Mouse (Mus musculus) neural tube, embryonic 12.5 days (tissue): Measurements from ENCODE around the gene Catspere2. TPM values are rescaled to one million over a fixed set of nuclear protein-coding genes. Genes with fewer than 3 reads are reported as not detected.
"Not testable (repeated sequence)": the region's sequence is repeated elsewhere in the genome, so short reads cannot be mapped to it uniquely, and the experiment has no call there.

ENCODE experiments used
- ATAC-seq: fragments of 200-750 bp; cut with Nextera tagmentation; 2 replicates; pipeline ENCODE4 v1.8.0; 2017; ENCODE audit warnings: low read depth, mild to moderate bottlenecking, moderate TSS enrichment, moderate library complexity; ENCODE audit not compliant: low FRiP score
- H3K27ac ChIP-seq: fragments of 300-500 bp; sonication (generic); 2 replicates; pipeline ENCODE4 v1.5.1; 2016
- H3K27me3 ChIP-seq: fragments of 300-500 bp; sonication (generic); replicated peaks from 2 replicates; pipeline ENCODE4 v1.6.1; 2016; ENCODE audit warnings: mild to moderate bottlenecking
- H3K36me3 ChIP-seq: fragments of 300-500 bp; sonication (generic); 2 replicates; pipeline ENCODE4 v1.6.1; 2016; ENCODE audit warnings: mild to moderate bottlenecking
- H3K4me1 ChIP-seq: fragments of 300-500 bp; sonication (generic); 2 replicates; pipeline ENCODE4 v1.6.1; 2016
- H3K4me2 ChIP-seq: fragments of 300-500 bp; sonication (generic); replicated peaks from 2 replicates; pipeline ENCODE4 v1.6.1; 2016; ENCODE audit warnings: mild to moderate bottlenecking
- H3K4me3 ChIP-seq: fragments of 300-500 bp; sonication (generic); 2 replicates; pipeline ENCODE4 v1.5.1; 2016
- H3K9ac ChIP-seq: fragments of 300-500 bp; sonication (generic); 2 replicates; pipeline ENCODE4 v1.6.1; 2016; ENCODE audit warnings: mild to moderate bottlenecking
- H3K9me3 ChIP-seq: fragments of 300-500 bp; sonication (generic); 2 replicates; pipeline ENCODE4 v1.6.1; 2016; ENCODE audit warnings: mild to moderate bottlenecking
- WGBS: fragments of 180-500 bp; shearing (Covaris S2); methylation state at CpG from one replicate; pipeline ENCODE4 v1.1.7; 2016; 5-methylcytosine and 5-hydroxymethylcytosine counted together
- polyA plus RNA-seq: library from polyadenylated mRNA; unstranded; fragments of >200 nt; fragmentation: Nextera tagmentation; extraction: Ambion mirVana; gene quantifications from 2 replicates; pipeline ENCODE4 v1.2.1, GENCODE M21; 2016

The Catspere2 gene
- polyA plus RNA-seq, 1 experiment from 2014 or later = 0.33 TPM

- H3K9me3 ChIP-seq = no peaks in the 10 kb centered on the region
- H3K4me2 ChIP-seq = no peak overlapping the region
- H3K4me1 ChIP-seq = no peaks in the 10 kb centered on the region
- no peak for ATAC-seq
- 91% methylated on average over 2 of the region's 2 CpGs for WGBS
- H3K27ac ChIP-seq = no peak overlapping the region
- H3K27me3 ChIP-seq = no peaks in the 10 kb centered on the region
- H3K9ac ChIP-seq = no peak overlapping the region
- no peaks in the 10 kb centered on the region for H3K36me3 ChIP-seq
- H3K4me3 ChIP-seq = no peak overlapping the region
Observed at GRCm38 (mm10) chr1:178182251-178182650, 199.0 kb downstream of the Catspere2 start.

- no peaks in the 10 kb centered on the region for H3K36me3 ChIP-seq
- H3K27me3 ChIP-seq = no peaks in the 10 kb centered on the region
- no peak overlapping the region for H3K27ac ChIP-seq
- peaks cover 5% of the 10 kb centered on the region for H3K4me1 ChIP-seq
- H3K9ac ChIP-seq = no peak overlapping the region
- H3K9me3 ChIP-seq = no peaks in the 10 kb centered on the region
- H3K4me2 ChIP-seq = no peak overlapping the region
- H3K4me3 ChIP-seq = no peak overlapping the region
- ATAC-seq = no peak
Observed at GRCm38 (mm10) chr1:178185591-178185990, 202.4 kb downstream of the Catspere2 start.

- not testable (repeated sequence) for H3K9me3 ChIP-seq, H3K27ac ChIP-seq
- under 1% methylated on average over 37 of the region's 37 CpGs for WGBS
Observed at GRCm38 (mm10) chr1:178187216-178187791, 204.1 kb downstream of the Catspere2 start, which contains the start of gene Desi2. Desi2 (plus strand) TSS chr1:178187417.

GRCm38 (mm10) chr1:178187810-178188209, 204.6 kb downstream of the Catspere2 start:
- not testable (repeated sequence) for H3K27ac ChIP-seq

More at GRCm38 (mm10) chr1:178187216-178187791, 204.1 kb downstream of the Catspere2 start, which contains the start of gene Desi2:
- ATAC-seq = peak; percentile 98
- Histone ChIP-seq H3K9ac (peak within 1 kb of the TSS; percentile 49; the same call in 1 of the 2 replicates), H3K4me2 (peak within 1 kb of the TSS; percentile 57), H3K4me3 (peak within 1 kb of the TSS; percentile 63)
- not testable (repeated sequence) for H3K27me3 ChIP-seq, H3K4me1 ChIP-seq, H3K36me3 ChIP-seq

GRCm38 (mm10) chr1:178188386-178188785, 205.2 kb downstream of the Catspere2 start:
- no peaks in the 10 kb centered on the region for H3K27me3 ChIP-seq
- H3K4me3 ChIP-seq = peak overlapping the region; percentile 23
- no peaks in the 10 kb centered on the region for H3K9me3 ChIP-seq
- H3K36me3 ChIP-seq = no peaks in the 10 kb centered on the region
- ATAC-seq = no peak
- H3K9ac ChIP-seq = no peak overlapping the region
- H3K4me1 ChIP-seq = peaks cover 5% of the 10 kb centered on the region
- H3K27ac ChIP-seq = no peak overlapping the region
- H3K4me2 ChIP-seq = peak overlapping the region; percentile 57
- 10% methylated on average over 13 of the region's 13 CpGs for WGBS

More at GRCm38 (mm10) chr1:178187810-178188209, 204.6 kb downstream of the Catspere2 start:
- not testable (repeated sequence) for H3K9me3 ChIP-seq, H3K4me1 ChIP-seq, H3K27me3 ChIP-seq, H3K36me3 ChIP-seq
- under 1% methylated on average over 25 of the region's 38 CpGs for WGBS
- ATAC-seq = peak; percentile 78
- H3K4me2 ChIP-seq = peak overlapping the region; percentile 56
- peak overlapping the region; percentile 63 for H3K4me3 ChIP-seq
- H3K9ac ChIP-seq = peak overlapping the region; percentile 49; the same call in 1 of the 2 replicates

- WGBS = 93% methylated on average over 10 of the region's 10 CpGs
- no peak overlapping the region for H3K4me2 ChIP-seq
- H3K4me1 ChIP-seq = no peaks in the 10 kb centered on the region
- H3K4me3 ChIP-seq = no peak overlapping the region
- no peaks in the 10 kb centered on the region for H3K36me3 ChIP-seq
- no peak overlapping the region for H3K9ac ChIP-seq
- H3K27me3 ChIP-seq = no peaks in the 10 kb centered on the region
- H3K27ac ChIP-seq = no peak overlapping the region
- ATAC-seq = no peak
- H3K9me3 ChIP-seq = no peaks in the 10 kb centered on the region
Observed at GRCm38 (mm10) chr1:178205701-178206325, 222.6 kb downstream of the Catspere2 start.

GRCm38 (mm10) chr1:178207856-178208255, 224.6 kb downstream of the Catspere2 start:
- H3K27ac ChIP-seq, H3K27me3 ChIP-seq, H3K4me2 ChIP-seq, ATAC-seq, H3K9me3 ChIP-seq, H3K4me3 ChIP-seq, H3K4me1 ChIP-seq, H3K9ac ChIP-seq, H3K36me3 ChIP-seq: not testable (repeated sequence)
- WGBS = 79% methylated on average over 4 of the region's 4 CpGs

- Histone ChIP-seq H3K27ac (no peak overlapping the region), H3K36me3 (no peaks in the 10 kb centered on the region)
Observed at GRCm38 (mm10) chr1:178209966-178210365, 226.7 kb downstream of the Catspere2 start.

GRCm38 (mm10) chr1:178217157-178217556, 233.9 kb downstream of the Catspere2 start:
- no peaks in the 10 kb centered on the region for H3K36me3 ChIP-seq
- H3K9me3 ChIP-seq = no peaks in the 10 kb centered on the region
- H3K9ac ChIP-seq = no peak overlapping the region
- no peak overlapping the region for H3K4me2 ChIP-seq
- H3K27me3 ChIP-seq = no peaks in the 10 kb centered on the region
- H3K4me1 ChIP-seq = no peaks in the 10 kb centered on the region
- H3K4me3 ChIP-seq = no peak overlapping the region
- H3K27ac ChIP-seq = no peak overlapping the region
- no peak for ATAC-seq

More at GRCm38 (mm10) chr1:178209966-178210365, 226.7 kb downstream of the Catspere2 start:
- no peaks in the 10 kb centered on the region for H3K9me3 ChIP-seq
- H3K9ac ChIP-seq = no peak overlapping the region
- ATAC-seq = no peak
- H3K4me1 ChIP-seq = no peaks in the 10 kb centered on the region
- no peak overlapping the region for H3K4me3 ChIP-seq
- H3K27me3 ChIP-seq = no peaks in the 10 kb centered on the region
- no peak overlapping the region for H3K4me2 ChIP-seq

GRCm38 (mm10) chr1:178218305-178218704, 235.1 kb downstream of the Catspere2 start:
- Histone ChIP-seq H3K4me2 (no peak overlapping the region), H3K27me3 (no peaks in the 10 kb centered on the region), H3K27ac (no peak overlapping the region), H3K4me1 (no peaks in the 10 kb centered on the region), H3K4me3 (no peak overlapping the region), H3K36me3 (no peaks in the 10 kb centered on the region), H3K9me3 (no peaks in the 10 kb centered on the region), H3K9ac (no peak overlapping the region)
- no peak for ATAC-seq

- no peak for ATAC-seq
- Histone ChIP-seq H3K4me1 (no peaks in the 10 kb centered on the region), H3K9me3 (no peaks in the 10 kb centered on the region), H3K27me3 (no peaks in the 10 kb centered on the region), H3K9ac (no peak overlapping the region), H3K4me3 (no peak overlapping the region), H3K4me2 (no peak overlapping the region), H3K36me3 (no peaks in the 10 kb centered on the region), H3K27ac (no peak overlapping the region)
- 86% methylated on average over 5 of the region's 5 CpGs for WGBS
Observed at GRCm38 (mm10) chr1:178219166-178220077, 236.2 kb downstream of the Catspere2 start.
